Mouse (Mus musculus): Measurements from ENCODE around the gene Babam2. TPM values are rescaled to one million over a fixed set of nuclear protein-coding genes. Genes with fewer than 3 reads are reported as not detected.

Gene Babam2
- polyA plus RNA-seq, 3 experiments from 2014 or later: 83.9 to 117 (median 107) TPM

DNA sequence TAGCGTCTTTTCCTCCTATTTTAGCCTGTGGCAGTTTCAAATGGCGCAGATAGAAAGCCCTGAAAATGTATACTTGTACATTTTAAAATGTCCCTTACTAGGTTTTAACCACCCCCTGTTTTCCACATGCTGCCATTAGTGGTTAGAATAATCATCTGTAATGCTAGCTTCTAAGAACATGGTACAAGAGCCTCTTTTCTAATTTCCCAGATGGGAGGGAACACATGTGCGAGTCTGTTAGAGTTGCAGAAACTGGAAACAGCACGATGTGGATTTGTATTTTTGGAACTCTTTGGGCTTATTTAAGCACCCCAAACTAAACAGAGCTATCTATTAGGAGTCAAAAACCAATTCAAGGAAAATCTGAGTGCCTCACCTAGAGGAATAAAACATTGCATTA lies 195.1 kb downstream of the Babam2 start:
- no peak for ATAC-seq

GRCm38 (mm10) chr5:31899901-31900300 lies 202.4 kb downstream of the Babam2 start:
- ATAC-seq: no peak

DNA sequence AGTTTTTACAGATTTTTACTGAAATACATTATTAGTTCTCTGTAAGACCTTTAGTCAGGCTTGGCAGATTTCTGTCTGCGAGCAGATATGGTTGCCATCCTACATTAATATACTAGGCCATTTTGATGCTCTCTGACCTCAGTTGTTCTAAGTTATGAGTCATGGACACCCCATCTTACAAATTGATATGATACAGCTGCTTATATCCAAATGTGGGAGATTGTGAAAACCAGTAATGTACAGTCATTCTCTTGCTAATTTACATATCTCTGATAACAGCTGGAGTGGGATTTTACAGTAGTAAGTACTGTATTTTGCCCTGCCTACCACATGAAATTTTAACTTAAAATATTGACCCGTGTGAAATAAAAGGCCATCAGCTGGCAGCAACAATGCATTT lies 204.7 kb downstream of the Babam2 start:
- ATAC-seq: no peak

DNA sequence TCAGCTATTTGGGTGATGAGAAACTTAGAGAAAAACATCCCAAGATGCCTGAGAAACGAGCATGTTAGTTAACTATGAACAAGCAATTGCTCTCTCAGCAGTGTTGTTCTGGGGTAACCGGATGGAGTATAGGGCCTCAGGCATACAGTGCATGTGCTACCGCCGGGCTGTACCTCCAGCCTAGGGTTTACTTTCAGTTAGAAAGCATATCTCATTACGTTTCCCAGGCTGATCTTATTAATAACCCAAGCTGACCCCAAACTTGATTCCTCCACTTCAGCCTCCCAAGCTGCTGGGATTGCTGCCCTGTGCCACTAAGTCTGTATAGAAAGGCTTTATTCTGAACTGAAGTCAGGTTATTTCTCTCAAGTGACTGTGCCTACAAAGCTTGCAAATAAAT lies 205.4 kb downstream of the Babam2 start:
- no peak for ATAC-seq

DNA sequence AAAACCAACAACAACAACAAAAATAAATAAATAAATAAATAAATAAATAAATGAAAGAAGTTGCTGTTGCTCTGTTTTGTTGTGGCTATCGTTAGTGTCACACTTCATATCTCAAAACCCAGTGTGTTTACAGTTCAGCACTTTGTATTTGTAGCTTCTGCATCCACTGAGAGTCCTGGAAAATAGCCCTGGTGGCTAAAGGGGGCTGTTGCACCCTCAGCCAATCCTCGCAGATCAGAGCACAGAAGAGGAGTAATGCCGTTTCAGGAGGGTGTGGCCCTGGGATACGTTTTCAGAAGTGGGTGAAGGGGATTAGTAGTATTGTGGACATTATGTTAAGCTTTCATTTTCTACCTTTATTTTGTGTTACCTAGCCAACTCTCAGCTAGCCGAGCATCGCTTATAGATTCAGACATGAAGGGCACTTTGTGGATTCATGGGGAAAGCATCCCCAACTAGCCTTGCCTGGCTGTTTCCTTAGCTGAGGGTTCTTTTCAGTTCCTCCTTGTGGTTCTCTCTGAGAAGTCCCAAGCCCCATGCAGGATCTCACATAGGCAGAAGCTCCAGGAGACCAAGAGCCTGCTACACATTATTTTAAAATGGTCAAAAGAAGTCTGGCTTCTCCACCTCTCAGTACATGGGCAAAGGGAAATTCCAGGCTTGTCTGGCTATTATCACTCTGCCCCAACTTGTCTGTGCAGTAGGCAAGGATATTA lies 207.6 kb downstream of the Babam2 start:
- no peak for ATAC-seq

DNA sequence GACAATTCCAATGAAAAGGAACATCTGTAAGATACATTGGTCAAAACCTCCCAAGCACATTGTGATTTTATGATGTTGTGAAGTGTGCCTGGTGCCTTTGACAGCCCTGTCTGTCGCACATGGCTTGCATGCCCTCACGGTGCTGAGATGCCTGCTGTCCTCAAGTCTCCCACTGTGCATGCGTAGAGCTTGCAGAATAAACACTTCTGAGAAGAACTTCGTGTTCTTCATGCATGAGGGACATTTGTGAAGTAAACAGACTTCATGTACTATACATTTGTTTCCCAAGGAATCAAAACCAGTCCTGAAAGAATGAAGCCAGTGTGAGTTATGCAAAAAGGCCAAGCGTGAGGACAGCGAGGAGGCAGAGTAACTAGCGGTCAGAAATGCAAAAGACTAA lies 208.3 kb downstream of the Babam2 start:
- no peak for ATAC-seq

- ATAC-seq: no peak
These were observed 208.9 kb downstream of the Babam2 start for GRCm38 (mm10) chr5:31906286-31906951.

- ATAC-seq: no peak
These were observed 210.5 kb downstream of the Babam2 start for GRCm38 (mm10) chr5:31907959-31908358.

GRCm38 (mm10) chr5:31908818-31909217 lies 211.3 kb downstream of the Babam2 start:
- no peak for ATAC-seq

- no peak for ATAC-seq
These were observed 218.8 kb downstream of the Babam2 start for GRCm38 (mm10) chr5:31916241-31916640.

- peak; percentile 98 for ATAC-seq
These were observed 221.1 kb downstream of the Babam2 start for GRCm38 (mm10) chr5:31918566-31918965.

- ATAC-seq: no peak
These were observed 222.6 kb downstream of the Babam2 start for GRCm38 (mm10) chr5:31920129-31920528.

GRCm38 (mm10) chr5:31920890-31921289 lies 223.4 kb downstream of the Babam2 start:
- ATAC-seq: no peak

GRCm38 (mm10) chr5:31924075-31924474 lies 226.6 kb downstream of the Babam2 start:
- ATAC-seq: no peak

DNA sequence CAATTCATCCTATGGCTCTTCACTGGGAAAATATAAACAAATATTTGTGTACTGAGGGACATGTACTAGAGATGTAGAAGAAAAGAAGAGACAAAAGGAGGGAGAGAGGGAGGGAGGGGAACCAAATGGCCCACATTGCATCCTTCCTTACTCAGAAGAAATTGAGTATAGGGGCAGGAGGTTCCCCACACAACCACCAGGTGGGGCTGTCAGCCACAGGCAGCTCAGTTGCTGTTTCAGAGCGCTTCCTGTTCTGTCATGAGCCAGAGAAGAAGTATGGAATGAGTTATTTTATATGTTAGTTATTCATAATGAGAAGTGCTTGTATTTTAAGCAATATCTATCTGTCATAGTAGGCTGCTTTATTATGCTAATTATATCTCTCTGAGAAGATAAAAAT lies 229.1 kb downstream of the Babam2 start:
- peak; percentile 48 for ATAC-seq

GRCm38 (mm10) chr5:31929007-31929406 lies 231.5 kb downstream of the Babam2 start:
- no peak for ATAC-seq

GRCm38 (mm10) chr5:31931127-31931625 lies 233.7 kb downstream of the Babam2 start:
- no peak for ATAC-seq

- ATAC-seq: no peak
These were observed 234.2 kb downstream of the Babam2 start for GRCm38 (mm10) chr5:31931637-31932036.

DNA sequence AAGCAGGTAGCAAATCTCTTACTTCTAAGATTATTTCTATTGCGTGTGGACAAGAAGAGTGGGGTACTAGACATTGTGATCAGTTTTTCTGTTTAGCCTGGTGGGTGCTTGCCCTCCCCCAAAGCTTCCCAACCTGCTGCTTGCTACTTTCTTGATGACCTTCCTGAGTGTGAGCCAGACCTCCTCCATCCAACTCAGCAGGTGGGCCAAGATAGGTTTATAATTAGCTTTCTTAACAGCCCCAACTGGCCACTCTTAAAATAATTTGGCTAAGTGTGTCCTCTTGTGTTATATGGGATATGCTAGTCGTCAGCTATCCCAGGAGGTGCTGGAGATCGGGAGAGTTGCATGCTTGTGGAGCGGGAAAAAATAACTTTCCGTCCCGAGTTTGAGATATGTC lies 235.8 kb downstream of the Babam2 start:
- ATAC-seq: no peak

- ATAC-seq: no peak
These were observed 236.9 kb downstream of the Babam2 start for GRCm38 (mm10) chr5:31934397-31934796.

- no peak for ATAC-seq
These were observed 238.5 kb downstream of the Babam2 start for GRCm38 (mm10) chr5:31935936-31936335.

- no peak for ATAC-seq
These were observed 239.0 kb downstream of the Babam2 start for GRCm38 (mm10) chr5:31936523-31936922.

- no peak for ATAC-seq
These were observed 243.4 kb downstream of the Babam2 start for GRCm38 (mm10) chr5:31940876-31941275.

GRCm38 (mm10) chr5:31947185-31947584 lies 249.7 kb downstream of the Babam2 start:
- no peak for ATAC-seq
